Mouse (Mus musculus) liver, embryonic 11.5 days (tissue): ENCODE data around the gene Gucy2c. TPM values are rescaled to one million over a fixed set of nuclear protein-coding genes. Genes with fewer than 3 reads are reported as not detected.

Experiments
- ATAC-seq: fragments of 200-750 bp; cut with Nextera tagmentation; replicated peaks from 2 replicates; pipeline ENCODE4 v1.8.0; 2017; ENCODE audit warnings: moderate number of reproducible peaks, mild to moderate bottlenecking, moderate TSS enrichment, moderate library complexity; ENCODE audit not compliant: low FRiP score
- DNase-seq: peaks from one replicate; pipeline ENCODE4 v3.0.0-alpha.2; 2017; ENCODE audit warnings: low spot score
- H3K27ac ChIP-seq: fragments of 300-500 bp; sonication (generic); 2 replicates; pipeline ENCODE4 v1.5.1; 2014; ENCODE audit warnings: mild to moderate bottlenecking, low read depth, low read length, control low read depth
- H3K27me3 ChIP-seq: fragments of 300-500 bp; sonication (generic); replicated peaks from 2 replicates; pipeline ENCODE4 v1.6.1; 2014; ENCODE audit warnings: low read length, mixed read lengths; ENCODE audit not compliant: control insufficient read depth, insufficient read depth
- H3K36me3 ChIP-seq: fragments of 300-500 bp; sonication (generic); 2 replicates; pipeline ENCODE4 v1.6.1; 2014; ENCODE audit warnings: mild to moderate bottlenecking, low read length, moderate library complexity, mixed read lengths; ENCODE audit not compliant: control insufficient read depth, insufficient read depth
- H3K4me1 ChIP-seq: fragments of 300-500 bp; sonication (generic); replicated peaks from 2 replicates; pipeline ENCODE4 v1.6.1; 2014; ENCODE audit warnings: low read length, mixed read lengths; ENCODE audit not compliant: control insufficient read depth, insufficient read depth
- H3K4me2 ChIP-seq: fragments of 300-500 bp; sonication (generic); 2 replicates; pipeline ENCODE4 v1.6.1; 2014; ENCODE audit warnings: mild to moderate bottlenecking, control low read depth, moderate library complexity
- H3K4me3 ChIP-seq: fragments of 300-500 bp; sonication (generic); 2 replicates; pipeline ENCODE4 v1.5.1; 2014; ENCODE audit warnings: low read depth, low read length, control low read depth
- H3K9ac ChIP-seq: fragments of 300-500 bp; sonication (generic); 2 replicates; pipeline ENCODE4 v1.6.1; 2014; ENCODE audit warnings: low read depth, low read length, control low read depth
- H3K9me3 ChIP-seq: fragments of 300-500 bp; sonication (generic); 2 replicates; pipeline ENCODE4 v1.6.1; 2016; ENCODE audit warnings: low read length, inconsistent platforms, mixed read lengths; ENCODE audit not compliant: control insufficient read depth
- WGBS: fragments of 180-500 bp; shearing (Covaris S2); extraction: QIAGEN DNeasy Blood & Tissue Kit; methylation state at CpG from one replicate; pipeline ENCODE4 v1.1.7; 2014; 5-methylcytosine and 5-hydroxymethylcytosine counted together
- polyA plus RNA-seq: library from polyadenylated mRNA; unstranded; fragments of >200 nt; fragmentation: Nextera tagmentation; extraction: Ambion mirVana; gene quantifications from 2 replicates; pipeline ENCODE4 v1.2.1, GENCODE M21; 2014

Gucy2c gene
- polyA plus RNA-seq, 1 experiment from 2014 or later: not detected

GRCm38 (mm10) chr6:136735766-136736165 lies 45.8 kb downstream of the Gucy2c start:
- H3K27me3 ChIP-seq: no peaks in the 10 kb centered on the region
- H3K4me1 ChIP-seq: no peaks in the 10 kb centered on the region
- no peak overlapping the region for H3K9ac ChIP-seq
- H3K27ac ChIP-seq: no peak overlapping the region
- 49% methylated on average over 7 of the region's 7 CpGs for WGBS
- no peak for DNase-seq
- no peak overlapping the region for H3K4me2 ChIP-seq
- no peak overlapping the region for H3K4me3 ChIP-seq
- no peaks in the 10 kb centered on the region for H3K9me3 ChIP-seq
- H3K36me3 ChIP-seq: no peaks in the 10 kb centered on the region
- ATAC-seq: no peak

- ATAC-seq (no peak), DNase-seq (no peak)
- Histone ChIP-seq H3K4me3 (no peak overlapping the region), H3K9me3 (no peaks in the 10 kb centered on the region), H3K4me2 (no peak overlapping the region), H3K4me1 (no peaks in the 10 kb centered on the region), H3K36me3 (no peaks in the 10 kb centered on the region), H3K27me3 (no peaks in the 10 kb centered on the region), H3K9ac (no peak overlapping the region), H3K27ac (no peak overlapping the region)
- WGBS: 81% methylated on average over 14 of the region's 14 CpGs
Observed at GRCm38 (mm10) chr6:136728144-136728543, 53.4 kb downstream of the Gucy2c start.

GRCm38 (mm10) chr6:136723171-136723570 lies 58.4 kb downstream of the Gucy2c start:
- Histone ChIP-seq H3K4me2 (no peak overlapping the region), H3K36me3 (no peaks in the 10 kb centered on the region), H3K27me3 (no peaks in the 10 kb centered on the region), H3K4me1 (no peaks in the 10 kb centered on the region), H3K4me3 (no peak overlapping the region), H3K9ac (no peak overlapping the region), H3K9me3 (no peaks in the 10 kb centered on the region), H3K27ac (no peak overlapping the region)
- ATAC-seq (no peak), DNase-seq (no peak)
- WGBS: 76% methylated on average over 3 of the region's 3 CpGs

- ATAC-seq: no peak
- 76% methylated on average over 7 of the region's 7 CpGs for WGBS
- H3K4me2 ChIP-seq: no peak overlapping the region
Observed at GRCm38 (mm10) chr6:136722565-136722964, 59.0 kb downstream of the Gucy2c start.

GRCm38 (mm10) chr6:136721925-136722324 lies 59.6 kb downstream of the Gucy2c start:
- H3K4me2 ChIP-seq: no peak overlapping the region
- 54% methylated on average over 6 of the region's 6 CpGs for WGBS
- H3K36me3 ChIP-seq: no peaks in the 10 kb centered on the region
- no peak overlapping the region for H3K4me3 ChIP-seq
- no peaks in the 10 kb centered on the region for H3K27me3 ChIP-seq
- no peak overlapping the region for H3K9ac ChIP-seq
- DNase-seq (no peak), ATAC-seq (no peak)
- no peaks in the 10 kb centered on the region for H3K4me1 ChIP-seq
- H3K27ac ChIP-seq: no peak overlapping the region
- no peaks in the 10 kb centered on the region for H3K9me3 ChIP-seq

More at GRCm38 (mm10) chr6:136722565-136722964, 59.0 kb downstream of the Gucy2c start:
- no peak overlapping the region for H3K27ac ChIP-seq
- H3K36me3 ChIP-seq: no peaks in the 10 kb centered on the region
- no peak for DNase-seq
- H3K9me3 ChIP-seq: no peaks in the 10 kb centered on the region
- H3K4me3 ChIP-seq: no peak overlapping the region
- no peaks in the 10 kb centered on the region for H3K27me3 ChIP-seq
- H3K9ac ChIP-seq: no peak overlapping the region
- H3K4me1 ChIP-seq: no peaks in the 10 kb centered on the region

- Histone ChIP-seq H3K27me3 (no peaks in the 10 kb centered on the region), H3K4me3 (no peak overlapping the region), H3K4me2 (no peak overlapping the region), H3K36me3 (no peaks in the 10 kb centered on the region), H3K27ac (no peak overlapping the region), H3K9me3 (no peaks in the 10 kb centered on the region), H3K4me1 (no peaks in the 10 kb centered on the region), H3K9ac (no peak overlapping the region)
- WGBS: 86% methylated on average over 15 of the region's 15 CpGs
- DNase-seq (no peak), ATAC-seq (no peak)
Observed at GRCm38 (mm10) chr6:136720436-136720835, 61.1 kb downstream of the Gucy2c start.

GRCm38 (mm10) chr6:136715881-136716431 lies 65.6 kb downstream of the Gucy2c start:
- no peak for DNase-seq

GRCm38 (mm10) chr6:136714097-136714496 lies 67.5 kb downstream of the Gucy2c start:
- Histone ChIP-seq H3K27me3 (no peaks in the 10 kb centered on the region), H3K9me3 (no peaks in the 10 kb centered on the region), H3K9ac (no peak overlapping the region), H3K36me3 (no peaks in the 10 kb centered on the region), H3K4me2 (no peak overlapping the region), H3K4me1 (no peaks in the 10 kb centered on the region), H3K27ac (no peak overlapping the region), H3K4me3 (no peak overlapping the region)
- ATAC-seq (no peak), DNase-seq (no peak)
- WGBS: 61% methylated on average over 3 of the region's 3 CpGs

More at GRCm38 (mm10) chr6:136715881-136716431, 65.6 kb downstream of the Gucy2c start:
- Histone ChIP-seq H3K4me2 (no peak overlapping the region), H3K27ac (no peak overlapping the region), H3K9ac (no peak overlapping the region), H3K36me3 (no peaks in the 10 kb centered on the region), H3K4me1 (no peaks in the 10 kb centered on the region), H3K27me3 (no peaks in the 10 kb centered on the region), H3K4me3 (no peak overlapping the region), H3K9me3 (no peaks in the 10 kb centered on the region)
- ATAC-seq: no peak
- 65% methylated on average over 11 of the region's 11 CpGs for whole genome bisulfite sequencing

- Histone ChIP-seq H3K4me3 (no peak overlapping the region), H3K4me2 (no peak overlapping the region), H3K9me3 (no peaks in the 10 kb centered on the region), H3K9ac (no peak overlapping the region), H3K27me3 (no peaks in the 10 kb centered on the region), H3K27ac (no peak overlapping the region), H3K36me3 (no peaks in the 10 kb centered on the region), H3K4me1 (no peaks in the 10 kb centered on the region)
- DNase-seq: no peak
- no peak for ATAC-seq
- 80% methylated on average over 5 of the region's 5 CpGs for WGBS
Observed at GRCm38 (mm10) chr6:136710408-136710807, 71.2 kb downstream of the Gucy2c start.
